Mouse (Mus musculus) heart, postnatal 0 days (tissue): ENCODE data around the gene Slc25a18. TPM values are rescaled to one million over a fixed set of nuclear protein-coding genes. Genes with fewer than 3 reads are reported as not detected.

Experiments used
- ATAC-seq: fragments of 200-750 bp; cut with Nextera tagmentation; 2 replicates; pipeline ENCODE4 v1.8.0; 2017; ENCODE audit warnings: low read depth, moderate number of reproducible peaks, moderate library complexity; ENCODE audit not compliant: insufficient read depth
- DNase-seq: peaks from one replicate; pipeline ENCODE4 v3.0.0-alpha.2; 2016; ENCODE audit warnings: low spot score
- H3K27ac ChIP-seq: fragments of 300-500 bp; sonication (generic); 2 replicates; pipeline ENCODE4 v1.5.1; 2014; ENCODE audit warnings: low read depth, mild to moderate bottlenecking
- H3K27me3 ChIP-seq: fragments of 300-500 bp; sonication (generic); 2 replicates; pipeline ENCODE4 v1.6.1; 2014; ENCODE audit warnings: low read length, mixed read lengths; ENCODE audit not compliant: control insufficient read depth, insufficient read depth
- H3K36me3 ChIP-seq: fragments of 300-500 bp; sonication (generic); replicated peaks from 2 replicates; pipeline ENCODE4 v1.6.1; 2014; ENCODE audit warnings: low read length, mixed read lengths; ENCODE audit not compliant: control insufficient read depth, insufficient read depth
- H3K4me1 ChIP-seq: fragments of 300-500 bp; sonication (generic); 2 replicates; pipeline ENCODE4 v1.6.1; 2014; ENCODE audit warnings: antibody characterized with exemption; ENCODE audit not compliant: control insufficient read depth, insufficient read depth
- H3K4me2 ChIP-seq: fragments of 300-500 bp; sonication (generic); 2 replicates; pipeline ENCODE4 v1.6.1; 2014; ENCODE audit warnings: low read depth, mild to moderate bottlenecking, low read length, moderate library complexity
- H3K4me3 ChIP-seq: fragments of 300-500 bp; sonication (generic); 2 replicates; pipeline ENCODE4 v1.5.1; 2014; ENCODE audit warnings: low read depth, low read length
- H3K9ac ChIP-seq: fragments of 300-500 bp; sonication (generic); replicated peaks from 2 replicates; pipeline ENCODE4 v1.6.1; 2014; ENCODE audit warnings: low read depth, low read length, mixed read lengths
- H3K9me3 ChIP-seq: fragments of 300-500 bp; sonication (generic); replicated peaks from 2 replicates; pipeline ENCODE4 v1.6.1; 2016; ENCODE audit warnings: low read length; ENCODE audit not compliant: control insufficient read depth
- CTCF ChIP-seq: IDR thresholded peaks from 2 replicates; pipeline ENCODE4 v1.5.1; 2016; ENCODE audit warnings: antibody characterized with exemption, control low read depth, low read depth
- EP300 ChIP-seq: IDR thresholded peaks from 2 replicates; pipeline ENCODE4 v1.6.1; 2016; ENCODE audit warnings: antibody characterized with exemption, low read depth
- WGBS: fragments of 180-500 bp; shearing (Covaris S2); extraction: QIAGEN DNeasy Blood & Tissue Kit; methylation state at CpG from one replicate; pipeline ENCODE4 v1.1.7; 2014; 5-methylcytosine and 5-hydroxymethylcytosine counted together
- polyA plus RNA-seq: library from polyadenylated mRNA; unstranded; fragments of >200 nt; fragmentation: Nextera tagmentation; extraction: Ambion mirVana; gene quantifications from 2 replicates; pipeline ENCODE4 v1.2.1, GENCODE M21; 2015
- total RNA-seq: library from RNA; depleted of rRNA; stranded (reverse); fragments of >200 nt; gene quantifications from 2 replicates; pipeline ENCODE4 v1.2.3, GENCODE M21; 2014; ENCODE audit warnings: low replicate concordance

Gene Slc25a18
- total and polyA plus RNA-seq, 2 experiments from 2014 or later, result 0.26 TPM; not detected in 1

DNA sequence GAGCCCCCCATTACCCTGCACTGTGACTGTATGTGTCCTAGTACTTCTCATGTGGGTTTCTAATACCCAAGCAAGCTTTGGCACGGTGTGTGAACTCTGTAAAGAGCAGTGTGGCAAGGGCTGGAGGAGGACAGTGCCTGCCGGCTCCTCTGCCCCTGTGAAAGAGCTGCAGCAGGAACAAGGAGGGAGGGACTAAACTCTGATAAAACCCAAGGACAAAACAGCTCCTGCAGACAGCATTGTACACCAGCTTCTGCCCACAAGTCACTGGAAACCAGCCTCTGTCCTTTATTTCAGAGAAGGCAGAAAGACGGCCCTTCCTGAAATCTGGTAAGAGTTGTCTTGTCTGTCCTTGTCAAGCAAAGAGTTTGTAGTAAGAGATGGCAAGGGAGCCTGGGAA, 2.9 kb downstream of the Slc25a18 start:
- Histone ChIP-seq H3K4me3 (no peak overlapping the region), H3K4me2 (no peak overlapping the region), H3K9me3 (no peaks in the 10 kb centered on the region), H3K9ac (no peak overlapping the region), H3K36me3 (no peaks in the 10 kb centered on the region), H3K27ac (no peak overlapping the region), H3K27me3 (no peaks in the 10 kb centered on the region), H3K4me1 (no peaks in the 10 kb centered on the region)
- no peak for TF ChIP-seq EP300
- TF ChIP-seq CTCF, result no peak
- ATAC-seq (no peak), DNase-seq (no peak)
- WGBS, result 52% methylated on average over 3 of the region's 3 CpGs

GRCm38 (mm10) chr6:120777533-120777932, 4.2 kb downstream of the Slc25a18 start:
- no peak overlapping the region for H3K27ac ChIP-seq
- ATAC-seq, result no peak
- 76% methylated on average over 9 of the region's 9 CpGs for WGBS

GRCm38 (mm10) chr6:120778226-120778625, 4.8 kb downstream of the Slc25a18 start:
- Histone ChIP-seq H3K4me2 (no peak overlapping the region), H3K9me3 (no peaks in the 10 kb centered on the region), H3K4me1 (no peaks in the 10 kb centered on the region), H3K27me3 (no peaks in the 10 kb centered on the region), H3K4me3 (no peak overlapping the region), H3K36me3 (no peaks in the 10 kb centered on the region), H3K27ac (no peak overlapping the region), H3K9ac (no peak overlapping the region)
- DNase-seq (no peak), ATAC-seq (no peak)
- TF ChIP-seq EP300, result no peak
- no peak for TF ChIP-seq CTCF
- 62% methylated on average over 3 of the region's 3 CpGs for WGBS

More at GRCm38 (mm10) chr6:120777533-120777932, 4.2 kb downstream of the Slc25a18 start:
- DNase-seq, result no peak
- no peaks in the 10 kb centered on the region for H3K27me3 ChIP-seq
- H3K4me1 ChIP-seq, result no peaks in the 10 kb centered on the region
- no peak for TF ChIP-seq CTCF
- no peak for TF ChIP-seq EP300
- H3K4me3 ChIP-seq, result no peak overlapping the region
- no peaks in the 10 kb centered on the region for H3K36me3 ChIP-seq
- H3K9me3 ChIP-seq, result no peaks in the 10 kb centered on the region
- no peak overlapping the region for H3K4me2 ChIP-seq
- H3K9ac ChIP-seq, result no peak overlapping the region

GRCm38 (mm10) chr6:120782948-120783347, 9.6 kb downstream of the Slc25a18 start:
- no peaks in the 10 kb centered on the region for H3K4me1 ChIP-seq
- 87% methylated on average over 2 of the region's 2 CpGs for WGBS
- no peak overlapping the region for H3K9ac ChIP-seq
- H3K27me3 ChIP-seq, result no peaks in the 10 kb centered on the region
- H3K27ac ChIP-seq, result no peak overlapping the region
- no peak overlapping the region for H3K4me2 ChIP-seq
- H3K36me3 ChIP-seq, result no peaks in the 10 kb centered on the region
- H3K4me3 ChIP-seq, result no peak overlapping the region
- ATAC-seq, result no peak
- H3K9me3 ChIP-seq, result no peaks in the 10 kb centered on the region
- TF ChIP-seq CTCF (no peak), EP300 (no peak)
- no peak for DNase-seq

GRCm38 (mm10) chr6:120784351-120784750, 11.0 kb downstream of the Slc25a18 start:
- no peak for DNase-seq
- Histone ChIP-seq H3K27me3 (no peaks in the 10 kb centered on the region), H3K36me3 (no peaks in the 10 kb centered on the region), H3K4me2 (no peak overlapping the region), H3K9me3 (no peaks in the 10 kb centered on the region), H3K27ac (no peak overlapping the region), H3K9ac (no peak overlapping the region), H3K4me1 (no peaks in the 10 kb centered on the region), H3K4me3 (no peak overlapping the region)
- WGBS, result 64% methylated on average over 7 of the region's 7 CpGs
- ATAC-seq, result no peak
- TF ChIP-seq CTCF (no peak), EP300 (no peak)

GRCm38 (mm10) chr6:120788068-120788607, 14.8 kb downstream of the Slc25a18 start:
- DNase-seq (no peak), ATAC-seq (no peak)
- H3K36me3 ChIP-seq, result peaks cover 17% of the 10 kb centered on the region
- H3K9me3 ChIP-seq, result no peaks in the 10 kb centered on the region
- no peak for TF ChIP-seq EP300
- no peak for TF ChIP-seq CTCF
- no peak overlapping the region for H3K4me2 ChIP-seq
- no peak overlapping the region for H3K4me3 ChIP-seq
- H3K4me1 ChIP-seq, result no peaks in the 10 kb centered on the region
- 82% methylated on average over 5 of the region's 5 CpGs for WGBS
- no peak overlapping the region for H3K9ac ChIP-seq
- H3K27me3 ChIP-seq, result no peaks in the 10 kb centered on the region
- no peak overlapping the region for H3K27ac ChIP-seq
